10 mouse cellular contexts compared by ENCODE assay signal in genomic region chr15:77934326-77934725, GRCm38 (mm10). TPM values are rescaled to one million over a fixed set of nuclear protein-coding genes. Genes with fewer than 3 reads are reported as not detected.
DNase-seq lines count a peak whose midpoint lies in the region; ATAC-seq and TF ChIP-seq lines count a peak whose summit lies in the region.
"Had no signal": no experiment of that assay in that cellular context is flagged by ENCODE, and none has a peak within 500 bp of the region (broad histone marks: within the 10 kb centered on the region; RNA-seq: fewer than 3 reads in every experiment).

No protein-coding gene starts in this region.

- TF ChIP-seq CTCF in gastrocnemius, adult 2 months (IDR thresholded peaks at IDR 0.05) = no peak
- TF ChIP-seq CTCF in olfactory bulb, adult 2 months (IDR thresholded peaks at IDR 0.05; ENCODE audit: insufficient read depth, low read depth, low read length) = no peak

- intact Hi-C loops in gastrocnemius, adult 2 months (cut with DNase I) = loop anchor here (5.0 kb wide), 1 partner anchor 38 kb away; the partner anchor contains the start of gene Eif3d

- DNase-seq in gastrocnemius, adult 2 months = peak; percentile 73
- DNase-seq in gastrocnemius, postnatal 4 days (ENCODE audit: low spot score in 2 of 2) = no peak
- peak; percentile 31 for DNase-seq in right cerebral cortex, postnatal 14 days
- no peak for DNase-seq in right cerebral cortex, postnatal 36 days (ENCODE audit: low spot score in 2 of 2)
- no peak for DNase-seq in urinary bladder, adult 18-20 months (ENCODE audit: low spot score in 2 of 2)
- no peak for DNase-seq in natural killer cell, adult 2 months (ENCODE audit: low spot score in 2 of 2)

- 48% methylated on average over 11 of the region's 11 CpGs for WGBS in olfactory bulb, adult 2 months

- H3K4me1 ChIP-seq in olfactory bulb, adult 2 months (ENCODE audit: control insufficient read depth, insufficient read depth, low read length) = peaks cover 8% of the 10 kb centered on the region

- ATAC-seq in granulocyte monocyte progenitor cell, adult 5-6 weeks (replicated peaks; ENCODE audit: poor library complexity, severe bottlenecking) = peak; percentile 30

- H3K4me3 ChIP-seq in gastrocnemius, adult 2 months = peak overlapping the region; percentile 47
- no peak overlapping the region for H3K4me3 ChIP-seq in olfactory bulb, adult 2 months (ENCODE audit: insufficient read depth, low read depth, low read length)
- H3K4me3 ChIP-seq: heart, embryonic 12.5 days; liver, embryonic 15.5 days had no signal

- TF ChIP-seq POLR2A in olfactory bulb, adult 2 months (IDR thresholded peaks at IDR 0.05; ENCODE audit: insufficient read depth, low read depth, low read length) = no peak

- H3K27ac ChIP-seq in gastrocnemius, adult 2 months = peak overlapping the region; percentile 86
- H3K27ac ChIP-seq in olfactory bulb, adult 2 months (ENCODE audit: insufficient read depth, low read depth, low read length) = peak overlapping the region; percentile 24; the same call in 1 of the 2 replicates
- H3K27ac ChIP-seq: liver, embryonic 15.5 days had no signal

RNA-seq across cellular contexts. Expression of gene Txn2, which starts 5.5 kb away (rescaled TPM):
- total RNA-seq in gastrocnemius, adult 2 months (2021) = 100 to 1,000 TPM; 189 to 247 TPM
- total RNA-seq in gastrocnemius, postnatal 4 days (2021) = 100 to 1,000 TPM; 152 to 157 TPM
- total RNA-seq in granulocyte monocyte progenitor cell, adult 5-6 weeks (2014; fragmentation: Nextera tagmentation) = 214 and 226 TPM in 2 replicates
- total RNA-seq in granulocyte monocyte progenitor cell, adult 5-6 weeks (2017) = 65.7 and 89.0 TPM in 2 replicates
- polyA plus RNA-seq in olfactory bulb, adult 2 months (2012; ENCODE audit: insufficient read depth, insufficient read length, low replicate concordance, missing spikeins) = not detected in 2 replicates

RNA-seq across cellular contexts. Expression of gene Foxred2, which starts 22.2 kb away (rescaled TPM):
- under 1 TPM; 0.43 to 0.84 TPM for total RNA-seq in gastrocnemius, adult 2 months (2021)
- 1 to 10 TPM; 1.4 to 1.5 TPM for total RNA-seq in gastrocnemius, postnatal 4 days (2021)
- total RNA-seq in granulocyte monocyte progenitor cell, adult 5-6 weeks (2014; fragmentation: Nextera tagmentation) = 10.1 and 18.2 TPM in 2 replicates
- total RNA-seq in granulocyte monocyte progenitor cell, adult 5-6 weeks (2017) = 16.0 and 18.5 TPM in 2 replicates
- polyA plus RNA-seq in olfactory bulb, adult 2 months (2012; ENCODE audit: insufficient read depth, insufficient read length, low replicate concordance, missing spikeins) = not detected in 2 replicates

RNA-seq across cellular contexts. Expression of gene Eif3d, which starts 36.3 kb away (rescaled TPM):
- total RNA-seq in gastrocnemius, adult 2 months (2021) = 10 to 100 TPM; 57.7 to 63.5 TPM
- 100 to 1,000 TPM; 115 to 120 TPM for total RNA-seq in gastrocnemius, postnatal 4 days (2021)
- 190 and 212 TPM in 2 replicates for total RNA-seq in granulocyte monocyte progenitor cell, adult 5-6 weeks (2014; fragmentation: Nextera tagmentation)
- 219 and 227 TPM in 2 replicates for total RNA-seq in granulocyte monocyte progenitor cell, adult 5-6 weeks (2017)
- polyA plus RNA-seq in olfactory bulb, adult 2 months (2012; ENCODE audit: insufficient read depth, insufficient read length, low replicate concordance, missing spikeins) = not detected in 2 replicates

Comparison
In these comparisons a context has a peak if more than half of its experiments do, and no peak if none do; other contexts are left out.
1. DNase-seq: peak in gastrocnemius, adult 2 months (single experiment) and right cerebral cortex, postnatal 14 days (single experiment); none in gastrocnemius, postnatal 4 days (0 of 2), right cerebral cortex, postnatal 36 days (0 of 2), urinary bladder, adult 18-20 months (0 of 2) and natural killer cell, adult 2 months (0 of 2).
2. RNA of gene Foxred2, which starts 22.2 kb away (total RNA-seq): 10.1 to 18.5 TPM in granulocyte monocyte progenitor cell, adult 5-6 weeks; 1.4 to 1.5 TPM in gastrocnemius, postnatal 4 days and 0.43 to 0.84 TPM in gastrocnemius, adult 2 months; every median in the first group is over 4 times any median in the second.